Mouse (Mus musculus) neural tube, embryonic 14.5 days (tissue): ENCODE data around the gene Fat2. TPM values are rescaled to one million over a fixed set of nuclear protein-coding genes. Genes with fewer than 3 reads are reported as not detected.

ENCODE experiments used
- ATAC-seq: fragments of 200-750 bp; cut with Nextera tagmentation; 2 replicates; pipeline ENCODE4 v1.8.0; 2017; ENCODE audit warnings: low read depth, mild to moderate bottlenecking, moderate TSS enrichment, moderate library complexity
- H3K27ac ChIP-seq: fragments of 300-500 bp; sonication (generic); 2 replicates; pipeline ENCODE4 v1.5.1; 2014; ENCODE audit warnings: low read depth, mild to moderate bottlenecking, control low read depth, low read length, moderate library complexity, mixed read lengths
- H3K27me3 ChIP-seq: fragments of 300-500 bp; sonication (generic); 2 replicates; pipeline ENCODE4 v1.6.1; 2014; ENCODE audit warnings: low read length; ENCODE audit not compliant: control insufficient read depth, insufficient read depth
- H3K36me3 ChIP-seq: fragments of 300-500 bp; sonication (generic); 2 replicates; pipeline ENCODE4 v1.6.1; 2014; ENCODE audit warnings: low read length, mixed read lengths; ENCODE audit not compliant: control insufficient read depth, insufficient read depth
- H3K4me1 ChIP-seq: fragments of 300-500 bp; sonication (generic); 2 replicates; pipeline ENCODE4 v1.6.1; 2014; ENCODE audit warnings: low read length; ENCODE audit not compliant: control insufficient read depth, insufficient read depth
- H3K4me2 ChIP-seq: fragments of 300-500 bp; sonication (generic); 2 replicates; pipeline ENCODE4 v1.6.1; 2014; ENCODE audit warnings: mild to moderate bottlenecking, low read depth, low read length, control low read depth
- H3K4me3 ChIP-seq: fragments of 300-500 bp; sonication (generic); 2 replicates; pipeline ENCODE4 v1.5.1; 2014; ENCODE audit warnings: low read depth, low read length, control low read depth, mixed read lengths
- H3K9ac ChIP-seq: fragments of 300-500 bp; sonication (generic); replicated peaks from 2 replicates; pipeline ENCODE4 v1.6.1; 2014; ENCODE audit warnings: low read depth, mild to moderate bottlenecking, control low read depth, low read length, mixed read lengths
- H3K9me3 ChIP-seq: fragments of 300-500 bp; sonication (generic); 2 replicates; pipeline ENCODE4 v1.6.1; 2016; ENCODE audit warnings: low read length; ENCODE audit not compliant: control insufficient read depth
- WGBS: fragments of 180-500 bp; shearing (Covaris S2); extraction: QIAGEN DNeasy Blood & Tissue Kit; methylation state at CpG from one replicate; pipeline ENCODE4 v1.1.7; 2014; 5-methylcytosine and 5-hydroxymethylcytosine counted together
- polyA plus RNA-seq: library from polyadenylated mRNA; unstranded; fragments of >200 nt; fragmentation: Nextera tagmentation; extraction: Ambion mirVana; gene quantifications from 2 replicates; pipeline ENCODE4 v1.2.1, GENCODE M21; 2014

The Fat2 gene
- polyA plus RNA-seq, 1 experiment from 2014 or later, result not detected

DNA sequence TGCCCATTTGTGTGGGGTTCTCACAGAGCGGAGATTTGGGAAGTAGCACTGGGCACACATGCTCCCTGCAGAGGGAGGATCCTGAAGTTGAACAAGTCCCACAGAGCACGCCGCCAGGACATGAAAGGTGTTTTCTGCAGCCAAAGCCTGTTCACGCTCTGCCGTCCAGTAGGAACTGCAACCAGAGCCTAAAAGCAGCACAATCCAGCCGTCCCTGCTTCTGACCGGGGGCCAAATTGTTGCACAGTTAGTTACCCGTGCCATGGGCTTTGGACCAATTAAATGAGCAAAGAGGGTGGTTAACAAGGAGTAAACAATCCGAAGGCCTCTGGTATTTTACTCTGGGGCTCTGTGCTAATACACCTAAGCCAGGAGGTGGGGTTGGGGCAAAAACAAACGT is 31.4 kb upstream of the Fat2 start:
- WGBS, result 76% methylated on average over 10 of the region's 10 CpGs
- no peaks in the 10 kb centered on the region for H3K27me3 ChIP-seq
- no peak overlapping the region for H3K9ac ChIP-seq
- H3K36me3 ChIP-seq, result no peaks in the 10 kb centered on the region
- H3K27ac ChIP-seq, result no peak overlapping the region
- H3K9me3 ChIP-seq, result no peaks in the 10 kb centered on the region
- H3K4me1 ChIP-seq, result no peaks in the 10 kb centered on the region
- H3K4me2 ChIP-seq, result no peak overlapping the region
- H3K4me3 ChIP-seq, result no peak overlapping the region
- ATAC-seq, result no peak

GRCm38 (mm10) chr11:55365840-55366239 is 29.5 kb upstream of the Fat2 start:
- no peaks in the 10 kb centered on the region for H3K27me3 ChIP-seq
- no peak overlapping the region for H3K9ac ChIP-seq
- no peaks in the 10 kb centered on the region for H3K36me3 ChIP-seq
- H3K27ac ChIP-seq, result no peak overlapping the region
- 80% methylated on average over 5 of the region's 5 CpGs for WGBS
- H3K4me2 ChIP-seq, result no peak overlapping the region
- H3K4me1 ChIP-seq, result no peaks in the 10 kb centered on the region
- H3K4me3 ChIP-seq, result no peak overlapping the region
- no peak for ATAC-seq
- no peaks in the 10 kb centered on the region for H3K9me3 ChIP-seq

DNA sequence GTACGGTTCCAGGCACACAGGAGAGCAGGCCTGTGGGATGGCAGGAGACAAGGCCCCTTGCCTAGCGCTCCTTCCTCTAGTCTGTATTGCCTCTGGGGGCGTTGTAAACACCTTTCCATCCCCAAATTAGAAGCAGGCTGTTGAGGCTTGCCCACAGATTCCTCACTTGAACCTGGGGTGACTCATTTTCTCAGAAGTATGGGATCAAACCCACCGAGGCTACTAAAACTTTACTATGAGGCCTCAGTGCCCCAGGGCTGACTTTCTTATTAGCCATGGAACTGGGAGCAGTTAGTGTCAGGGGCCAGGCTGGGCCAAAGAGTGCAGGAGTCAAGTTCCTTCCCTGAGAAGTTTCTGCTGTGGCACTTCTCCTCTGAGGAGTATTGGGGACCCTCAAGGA is 28.9 kb upstream of the Fat2 start:
- ATAC-seq, result no peak
- Histone ChIP-seq H3K27me3 (no peaks in the 10 kb centered on the region), H3K4me2 (no peak overlapping the region), H3K36me3 (no peaks in the 10 kb centered on the region), H3K9ac (no peak overlapping the region), H3K9me3 (no peaks in the 10 kb centered on the region), H3K4me1 (no peaks in the 10 kb centered on the region), H3K27ac (no peak overlapping the region), H3K4me3 (no peak overlapping the region)
- 56% methylated on average over 4 of the region's 4 CpGs for WGBS

- H3K36me3 ChIP-seq, result no peaks in the 10 kb centered on the region
- 89% methylated on average over 3 of the region's 3 CpGs for WGBS
- ATAC-seq, result no peak
- no peaks in the 10 kb centered on the region for H3K9me3 ChIP-seq
- H3K4me1 ChIP-seq, result no peaks in the 10 kb centered on the region
- no peak overlapping the region for H3K4me2 ChIP-seq
- H3K4me3 ChIP-seq, result no peak overlapping the region
- H3K9ac ChIP-seq, result no peak overlapping the region
- H3K27me3 ChIP-seq, result no peaks in the 10 kb centered on the region
- no peak overlapping the region for H3K27ac ChIP-seq
Observed at GRCm38 (mm10) chr11:55364662-55365061, 28.3 kb upstream of the Fat2 start.

DNA sequence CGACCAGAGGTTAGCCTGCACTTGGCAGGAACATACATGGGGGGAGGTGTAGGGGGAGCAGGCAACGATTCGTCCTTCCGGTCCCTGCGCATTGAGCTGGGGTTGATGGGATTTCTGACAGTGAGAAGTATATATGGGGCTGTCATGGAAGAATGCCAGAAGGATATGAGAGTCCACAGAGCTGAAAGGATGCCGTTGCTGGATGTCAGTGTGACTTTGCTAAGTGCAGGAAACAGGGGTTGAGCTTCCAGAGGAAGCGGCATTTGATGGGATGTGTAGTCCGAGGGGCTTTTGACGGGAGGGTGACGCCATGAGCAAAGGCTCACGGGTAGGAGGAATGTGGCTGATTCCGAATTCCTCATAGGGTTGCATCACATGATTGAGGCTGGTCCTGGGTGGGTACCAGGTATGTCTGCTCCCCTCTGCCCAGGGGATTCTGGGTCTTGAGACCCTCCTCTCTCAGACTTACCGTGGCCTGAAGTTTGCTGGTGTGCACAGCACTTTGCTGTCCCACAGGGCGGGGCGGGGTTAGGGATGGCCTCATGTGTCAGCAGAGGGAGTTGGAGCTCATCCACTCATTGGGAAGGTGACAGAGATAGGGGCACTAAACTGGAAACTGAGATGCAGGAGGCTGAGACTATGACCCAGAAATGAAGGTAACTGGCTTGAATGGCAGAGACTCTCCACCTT is 21.9 kb upstream of the Fat2 start:
- no peak overlapping the region for H3K9ac ChIP-seq
- H3K4me2 ChIP-seq, result no peak overlapping the region
- no peaks in the 10 kb centered on the region for H3K4me1 ChIP-seq
- no peak overlapping the region for H3K4me3 ChIP-seq
- no peaks in the 10 kb centered on the region for H3K36me3 ChIP-seq
- no peaks in the 10 kb centered on the region for H3K27me3 ChIP-seq
- no peak for ATAC-seq
- no peaks in the 10 kb centered on the region for H3K9me3 ChIP-seq
- 81% methylated on average over 15 of the region's 15 CpGs for WGBS
- H3K27ac ChIP-seq, result no peak overlapping the region

DNA sequence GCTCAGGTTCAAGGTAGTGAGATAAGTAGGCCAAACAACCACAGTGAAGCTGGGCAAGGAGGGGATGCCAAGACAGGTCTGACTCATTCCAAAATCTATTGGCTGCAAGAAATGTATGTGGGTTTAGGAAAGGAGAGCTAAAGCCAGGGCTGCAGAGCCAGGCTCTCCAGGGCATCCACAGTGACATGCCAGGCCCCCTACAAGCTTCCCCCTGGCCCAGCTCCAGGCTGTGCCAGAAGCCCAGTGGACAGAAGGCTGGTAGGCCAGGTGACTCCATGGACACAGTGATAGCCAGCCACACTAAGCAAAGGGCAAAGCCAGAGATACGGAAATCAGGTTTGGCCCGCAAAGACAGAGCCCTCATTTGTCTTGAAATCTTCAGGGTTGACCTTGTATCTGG is 20.5 kb upstream of the Fat2 start:
- 94% methylated on average over 2 of the region's 2 CpGs for WGBS
- no peak for ATAC-seq
- Histone ChIP-seq H3K9ac (no peak overlapping the region), H3K9me3 (no peaks in the 10 kb centered on the region), H3K4me1 (no peaks in the 10 kb centered on the region), H3K27me3 (no peaks in the 10 kb centered on the region), H3K36me3 (no peaks in the 10 kb centered on the region), H3K27ac (no peak overlapping the region), H3K4me3 (no peak overlapping the region), H3K4me2 (no peak overlapping the region)

DNA sequence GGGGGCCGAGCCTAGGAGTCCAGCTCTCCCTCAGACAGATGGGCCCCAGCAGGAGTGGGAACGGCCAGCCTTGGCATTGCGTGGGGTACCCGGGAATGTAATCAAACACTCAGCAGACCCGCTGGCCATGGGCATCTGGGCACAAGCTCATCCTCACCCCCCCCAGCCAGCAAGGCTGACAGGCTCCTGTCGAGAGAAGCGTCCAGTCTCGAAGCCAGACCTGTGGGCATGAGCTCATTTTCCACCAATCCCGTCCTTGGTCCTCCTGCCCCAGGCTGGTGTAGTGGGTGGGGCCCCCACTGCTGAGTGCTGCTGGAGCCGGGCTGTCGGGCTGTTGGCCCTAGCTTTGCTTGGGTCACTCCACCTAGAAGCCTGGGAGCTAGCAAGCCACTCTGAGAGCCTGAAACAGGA is 5.6 kb upstream of the Fat2 start:
- Histone ChIP-seq H3K4me1 (no peaks in the 10 kb centered on the region), H3K4me2 (no peak overlapping the region), H3K9me3 (no peaks in the 10 kb centered on the region), H3K27me3 (no peaks in the 10 kb centered on the region), H3K4me3 (no peak overlapping the region), H3K27ac (no peak overlapping the region), H3K9ac (no peak overlapping the region), H3K36me3 (no peaks in the 10 kb centered on the region)
- WGBS, result 85% methylated on average over 11 of the region's 11 CpGs
- no peak for ATAC-seq

GRCm38 (mm10) chr11:55340789-55341188 is 4.4 kb upstream of the Fat2 start:
- H3K9me3 ChIP-seq, result no peaks in the 10 kb centered on the region
- H3K27me3 ChIP-seq, result no peaks in the 10 kb centered on the region
- no peaks in the 10 kb centered on the region for H3K4me1 ChIP-seq
- H3K9ac ChIP-seq, result no peak overlapping the region
- no peak for ATAC-seq
- H3K4me2 ChIP-seq, result no peak overlapping the region
- H3K4me3 ChIP-seq, result no peak overlapping the region
- H3K27ac ChIP-seq, result no peak overlapping the region
- H3K36me3 ChIP-seq, result no peaks in the 10 kb centered on the region
- 91% methylated on average over 2 of the region's 2 CpGs for WGBS

GRCm38 (mm10) chr11:55337032-55337769 is 837 bp upstream of the Fat2 start:
- WGBS, result 85% methylated on average over 5 of the region's 5 CpGs
- Histone ChIP-seq H3K27me3 (no peaks in the 10 kb centered on the region), H3K4me2 (no peak overlapping the region), H3K4me3 (no peak overlapping the region), H3K4me1 (no peaks in the 10 kb centered on the region), H3K9me3 (no peaks in the 10 kb centered on the region), H3K36me3 (no peaks in the 10 kb centered on the region), H3K27ac (no peak overlapping the region), H3K9ac (no peak overlapping the region)
- ATAC-seq, result no peak
